Mouse (Mus musculus) embryo, embryonic 11 days (tissue): Measurements from ENCODE around the gene Hipk2.

ENCODE experiments used
- DNase-seq: peaks from one replicate; pipeline ENCODE4 v3.0.0-alpha.2; 2015

Gene Hipk2

DNA sequence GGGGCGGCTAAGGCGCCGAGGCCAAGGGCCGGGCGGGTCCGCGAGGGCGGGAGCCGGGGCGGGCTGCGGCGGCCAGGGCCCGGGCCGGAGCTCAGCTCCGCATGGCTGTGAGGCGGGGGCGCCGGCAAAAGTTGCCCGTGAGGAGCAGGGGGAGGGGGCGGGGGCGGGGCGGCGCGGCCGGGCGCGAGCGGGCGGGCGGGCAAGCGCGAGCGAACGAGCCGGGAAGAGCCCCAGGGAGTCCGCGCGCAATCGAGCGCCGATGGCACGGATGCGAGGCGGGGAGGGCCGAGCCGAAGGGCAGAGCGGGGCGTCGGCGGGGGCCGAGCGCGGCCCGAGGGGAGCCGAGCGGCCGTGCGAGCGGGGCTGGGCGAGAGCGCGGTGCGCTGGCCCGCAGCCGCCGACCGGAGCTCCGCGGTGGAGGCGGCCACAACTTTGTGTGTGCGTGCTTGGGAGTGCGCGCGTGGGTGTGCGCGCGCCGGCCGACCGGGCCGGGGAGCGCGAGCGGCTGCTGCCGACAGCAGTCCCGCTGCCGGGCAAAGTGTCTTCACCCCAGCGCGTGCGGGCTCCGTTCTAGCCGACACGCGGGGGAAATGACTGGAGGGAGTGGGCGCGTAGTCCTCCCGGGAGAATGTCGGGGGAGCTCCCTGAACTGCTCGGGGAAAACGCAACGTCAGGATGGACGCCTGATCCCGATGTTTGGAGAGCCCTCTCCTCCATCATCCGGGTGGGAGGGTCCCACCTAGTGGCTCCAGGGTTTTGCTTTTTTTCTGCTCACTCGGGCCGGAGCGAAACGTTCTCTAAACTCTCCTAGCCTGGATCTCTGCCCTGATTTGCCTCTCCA lies at the start of gene Hipk2:
TSS of gene Hipk2 (minus strand) at position 95 of the 841 bp plus-strand sequence.
- DNase-seq: peak; percentile 96

- DNase-seq: peak; percentile 30
Observed at GRCm38 (mm10) chr6:38925719-38926118, 49.8 kb upstream of the Hipk2 start.

DNA sequence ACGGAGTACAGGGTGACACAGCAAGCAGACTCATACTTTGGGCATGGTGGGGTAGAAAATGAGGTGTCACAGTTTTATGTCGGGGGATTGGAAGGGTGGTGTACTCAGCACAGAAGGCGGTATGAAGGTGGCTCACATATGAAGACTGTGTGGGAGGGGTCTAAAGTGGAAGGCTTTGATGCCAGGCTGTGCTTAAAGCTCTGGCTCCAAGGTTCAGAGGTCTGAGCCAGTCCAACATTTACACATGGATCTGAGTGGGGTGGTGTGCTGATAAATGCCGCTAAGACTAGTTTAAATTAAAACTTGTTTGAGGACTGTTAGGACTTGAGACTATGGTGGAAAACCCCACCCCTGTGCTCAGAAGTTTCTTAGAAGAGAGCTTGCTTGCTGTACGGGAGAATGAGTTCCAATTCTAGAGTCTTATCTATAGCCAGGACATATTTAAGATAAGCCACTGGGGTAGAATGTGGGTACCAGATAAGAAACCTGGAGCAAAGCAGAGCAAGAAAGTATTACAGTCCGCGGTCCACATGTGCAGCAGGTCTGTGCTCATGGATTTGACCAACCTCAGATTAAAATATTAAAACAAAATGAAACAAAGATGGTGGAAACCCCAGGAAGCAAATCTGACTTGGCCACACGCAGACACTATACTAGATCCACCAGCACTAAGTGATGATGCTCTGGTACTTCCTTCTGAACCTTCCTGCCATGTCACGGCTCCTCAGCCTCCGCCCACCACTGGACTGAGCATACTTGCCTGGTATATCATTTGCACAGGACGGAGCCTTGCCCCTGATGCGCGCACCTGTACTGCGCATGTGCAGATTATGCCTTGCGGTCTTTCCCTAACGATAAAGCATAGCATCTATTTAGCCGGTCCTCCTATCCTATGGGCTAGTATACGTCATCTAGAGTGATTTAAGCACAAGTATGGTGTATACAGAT lies 48.2 kb upstream of the Hipk2 start:
- DNase-seq: no peak

DNA sequence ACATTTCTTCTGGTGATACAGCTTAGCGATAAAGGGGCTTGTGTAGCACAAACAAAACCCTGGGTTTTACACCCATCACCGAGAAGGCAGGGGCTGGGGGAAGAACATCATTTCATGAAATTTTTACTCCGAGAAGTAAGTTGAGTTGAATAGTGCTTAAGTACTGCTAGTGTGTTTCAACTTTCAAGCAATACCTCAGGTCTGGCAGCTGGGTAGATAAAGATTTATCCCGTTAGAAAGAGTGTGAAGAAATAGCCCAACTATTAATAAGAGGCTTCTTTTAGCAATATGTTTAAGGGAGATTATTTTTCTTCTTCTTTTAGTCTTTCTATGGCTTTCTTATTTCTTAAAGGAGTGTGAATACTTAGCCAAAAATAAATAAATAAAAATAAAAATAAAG lies 47.5 kb upstream of the Hipk2 start:
- DNase-seq: no peak

DNA sequence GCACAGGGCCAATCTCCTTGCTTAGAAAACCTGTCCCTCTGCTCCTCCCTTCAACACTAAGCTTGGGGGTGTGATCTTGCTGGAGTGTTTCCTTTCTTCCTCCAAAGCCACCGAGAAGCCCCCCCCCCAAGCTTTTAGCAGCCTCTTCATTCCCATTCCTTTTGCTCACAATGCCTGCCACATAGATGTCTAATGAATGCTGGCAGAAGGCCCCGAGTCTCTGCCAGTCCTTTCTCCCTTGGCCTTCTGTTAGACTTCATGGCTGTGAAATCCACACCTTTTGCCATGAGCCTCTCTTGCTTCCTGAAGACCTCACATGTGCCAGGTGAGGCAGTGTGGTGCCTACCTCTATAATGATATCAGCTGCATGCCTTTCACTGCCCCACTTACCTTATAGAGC lies 46.6 kb upstream of the Hipk2 start:
- DNase-seq: no peak

DNA sequence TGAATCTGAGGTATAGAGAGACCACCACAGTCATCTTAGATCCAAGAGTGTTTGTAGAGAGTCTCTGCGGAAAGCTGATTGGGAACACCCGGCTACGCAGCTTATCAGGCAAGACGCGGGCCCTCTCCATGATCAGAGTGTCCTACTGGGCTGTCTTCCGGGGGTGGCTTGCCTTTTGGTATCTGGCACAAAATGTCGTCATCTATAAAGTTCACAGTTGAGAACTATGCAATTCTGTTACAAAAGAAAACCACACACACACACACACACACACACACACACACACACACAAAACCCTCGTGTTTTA lies 45.8 kb upstream of the Hipk2 start:
- DNase-seq: no peak

DNA sequence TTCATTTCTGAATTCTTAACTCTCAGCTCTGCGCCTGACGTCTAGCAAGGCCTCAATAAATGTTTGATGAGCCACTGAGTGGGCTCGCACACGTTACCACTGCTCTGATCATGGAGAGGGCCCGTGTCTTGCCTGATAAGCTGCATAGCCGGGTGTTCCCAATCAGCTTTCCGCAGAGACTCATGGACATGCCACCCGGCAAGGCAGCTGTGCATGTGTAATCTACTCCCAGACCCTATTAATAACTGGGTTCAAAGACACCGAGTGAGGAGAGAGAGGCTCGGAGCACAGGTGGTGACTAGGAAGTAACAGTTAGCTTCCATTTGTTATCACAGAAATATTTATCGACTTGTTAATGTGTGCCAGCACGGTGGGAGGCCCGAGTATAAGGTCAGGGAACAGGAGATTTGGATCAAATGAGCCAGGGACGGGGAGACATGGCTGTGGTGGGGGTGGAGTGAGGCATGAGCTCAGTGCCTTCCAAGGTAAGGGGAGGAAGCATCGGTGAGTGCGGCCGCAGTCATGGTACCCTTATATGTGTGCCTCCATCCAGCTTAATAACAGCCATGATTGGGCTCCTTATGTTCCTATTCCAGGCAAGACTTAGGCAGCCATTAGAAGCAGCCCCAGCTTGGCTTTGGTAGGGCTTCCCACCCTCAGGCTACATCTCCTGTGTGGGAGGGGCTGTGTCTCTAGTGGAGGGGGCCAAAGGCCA lies 45.3 kb upstream of the Hipk2 start:
- no peak for DNase-seq

- DNase-seq: no peak
Observed at GRCm38 (mm10) chr6:38920141-38920540, 44.2 kb upstream of the Hipk2 start.

DNA sequence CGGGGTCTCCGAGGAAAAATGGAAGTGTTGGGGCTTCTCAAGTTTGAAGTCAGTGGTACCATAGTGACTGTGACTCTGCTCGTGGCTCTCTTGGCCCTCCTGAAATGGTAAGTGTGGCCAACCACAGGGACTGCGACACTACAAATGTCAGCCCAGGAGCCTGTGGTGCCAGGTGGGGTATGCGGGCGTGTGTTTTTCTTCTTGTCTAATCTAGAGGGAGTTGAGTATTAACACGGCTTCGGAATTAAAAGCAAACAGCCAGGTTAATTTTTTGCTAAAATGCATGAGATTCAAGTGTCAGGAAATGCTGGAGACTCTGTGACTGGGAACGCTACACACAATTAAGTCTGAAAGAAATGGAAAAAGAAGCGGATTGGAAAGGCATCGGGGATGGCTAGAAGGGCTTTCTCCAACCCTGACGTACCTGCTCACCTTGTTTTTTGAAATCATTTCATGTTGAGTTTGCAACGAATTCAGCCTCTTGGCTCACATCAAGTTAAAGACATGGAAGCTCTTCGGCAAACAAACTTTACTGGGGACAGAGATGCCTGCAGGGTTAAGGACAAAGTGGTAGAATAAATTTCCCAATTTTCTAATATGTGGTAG lies 43.3 kb upstream of the Hipk2 start:
- no peak for DNase-seq

DNA sequence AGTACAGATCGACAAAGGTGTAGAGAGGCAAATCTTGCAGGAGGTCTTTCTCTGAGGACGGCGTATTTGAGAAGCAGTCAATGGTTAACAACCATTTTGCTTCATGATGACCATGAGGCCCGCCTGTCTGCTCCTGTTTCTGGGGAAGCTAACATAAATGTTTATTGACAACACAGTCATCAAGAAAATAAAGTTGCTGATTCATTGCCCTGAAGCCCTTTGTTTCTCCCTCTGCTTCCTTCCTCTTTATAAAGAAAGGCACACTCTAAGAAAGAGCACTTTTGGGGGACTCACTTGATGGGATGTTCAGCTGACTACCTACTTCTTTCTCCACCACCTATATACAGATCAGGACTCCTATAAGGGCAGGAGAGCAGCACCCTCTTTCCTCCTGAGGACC lies 42.8 kb upstream of the Hipk2 start:
- DNase-seq: no peak

DNA sequence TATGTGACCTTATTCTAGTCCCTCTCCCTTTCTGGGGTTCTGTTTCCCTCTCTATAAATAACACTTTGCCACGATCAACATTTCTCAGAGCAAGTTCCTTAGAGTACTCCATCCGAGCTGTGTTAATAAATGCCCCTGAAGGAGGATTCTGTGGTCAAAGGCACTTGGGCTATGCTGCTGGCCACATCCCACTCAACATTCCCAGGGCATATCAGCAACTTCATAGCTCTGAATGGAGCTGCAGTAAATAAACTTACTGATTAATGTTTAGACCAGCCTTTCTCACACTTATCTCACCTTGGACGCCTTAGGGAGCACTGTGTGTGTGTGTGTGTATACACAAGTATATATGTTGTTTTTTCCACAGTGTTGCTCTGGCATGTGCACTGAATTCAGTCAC lies 41.5 kb upstream of the Hipk2 start:
- DNase-seq: no peak

DNA sequence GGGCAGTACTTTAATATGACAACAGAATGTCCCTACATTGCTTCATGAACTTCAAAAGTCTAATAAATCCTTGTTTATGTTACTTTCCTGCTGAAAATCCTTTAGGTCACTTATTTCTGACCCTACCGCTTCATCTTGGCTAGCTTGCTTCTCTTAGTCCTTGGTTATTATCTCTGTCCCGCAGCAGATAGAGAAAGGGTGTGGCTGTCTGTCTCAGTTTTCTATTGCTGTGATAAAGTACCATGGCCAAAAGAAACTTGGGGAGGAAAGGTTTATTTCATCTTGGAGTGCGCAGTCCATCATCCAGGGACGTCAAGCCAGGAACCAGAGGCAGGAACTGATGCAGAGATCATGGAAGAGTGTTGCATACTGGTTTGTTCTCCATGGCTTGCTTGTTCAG lies 40.6 kb upstream of the Hipk2 start:
- DNase-seq: no peak

- no peak for DNase-seq
Observed at GRCm38 (mm10) chr6:38915776-38916175, 39.8 kb upstream of the Hipk2 start.

GRCm38 (mm10) chr6:38914181-38914580 lies 38.2 kb upstream of the Hipk2 start:
- DNase-seq: no peak

- DNase-seq: no peak
Observed at GRCm38 (mm10) chr6:38913386-38914042, 37.5 kb upstream of the Hipk2 start.

DNA sequence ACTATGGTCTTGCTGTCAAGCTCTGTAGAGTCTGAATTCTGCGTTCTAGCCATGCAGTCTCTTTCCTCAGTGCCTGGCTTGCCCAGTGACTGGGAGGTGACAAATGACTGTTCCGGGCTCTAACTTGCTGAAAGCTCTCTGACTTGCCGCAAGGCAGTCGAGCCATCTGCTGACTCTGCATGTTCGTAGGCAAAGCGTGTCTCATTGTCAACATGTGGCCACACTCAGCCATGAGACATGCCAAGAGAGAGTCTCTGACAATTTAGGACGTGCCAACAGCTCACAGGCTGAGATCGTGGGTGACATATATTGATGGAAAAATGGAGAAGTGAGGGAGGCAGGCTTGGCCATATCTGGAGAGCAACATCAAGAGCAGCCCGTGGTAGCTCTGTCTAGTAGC lies 36.9 kb upstream of the Hipk2 start:
- DNase-seq: no peak

DNA sequence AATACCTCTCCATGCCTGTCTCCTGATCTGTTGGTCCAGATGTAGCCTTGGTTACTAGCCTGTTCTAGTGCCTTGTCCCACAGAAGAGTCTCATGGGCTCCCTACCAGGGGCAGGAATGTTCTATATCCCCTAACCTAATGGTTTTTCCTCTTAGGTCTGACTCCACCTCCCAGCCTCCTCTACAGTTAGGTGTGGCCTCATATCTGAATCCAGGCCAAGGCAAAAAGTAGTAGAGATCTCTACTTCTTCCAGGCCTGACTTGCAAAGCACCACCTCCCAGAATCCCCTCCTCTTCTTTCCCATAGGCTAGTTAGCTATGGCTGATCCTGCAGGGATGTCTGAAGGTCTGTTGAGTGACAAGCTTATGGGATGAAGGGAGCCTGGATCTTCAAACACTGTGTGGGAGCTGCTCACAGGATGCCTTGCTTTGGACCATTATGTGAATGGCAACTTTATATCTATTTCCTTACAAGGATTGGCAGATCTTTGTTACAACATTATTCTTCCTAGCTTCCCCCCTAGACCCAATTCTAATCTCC lies 36.2 kb upstream of the Hipk2 start:
- no peak for DNase-seq

GRCm38 (mm10) chr6:38910828-38911559 lies 35.0 kb upstream of the Hipk2 start:
- peak; percentile 72 for DNase-seq

DNA sequence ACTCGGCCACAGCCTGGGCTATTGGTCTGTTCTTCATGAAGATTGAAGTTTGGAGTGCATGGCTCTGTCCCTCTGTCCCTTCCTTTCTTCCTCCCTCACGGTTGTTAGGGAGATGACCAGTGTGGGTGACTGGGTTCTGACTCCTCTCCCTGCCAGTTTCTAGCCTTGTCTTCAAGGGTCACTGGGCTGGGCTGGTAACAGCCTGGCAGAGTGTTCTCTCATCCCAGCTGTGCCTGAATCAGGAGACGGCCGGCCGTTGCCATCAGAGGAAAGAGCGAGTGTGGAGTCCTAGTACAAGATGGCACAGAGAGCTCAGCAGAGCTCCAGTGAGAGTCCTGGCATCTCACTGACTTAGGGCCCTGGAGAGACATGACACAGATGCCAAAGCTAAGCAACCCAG lies 32.4 kb upstream of the Hipk2 start:
- no peak for DNase-seq

- no peak for DNase-seq
Observed at GRCm38 (mm10) chr6:38906005-38906404, 30.0 kb upstream of the Hipk2 start.

GRCm38 (mm10) chr6:38902820-38903439 lies 27.0 kb upstream of the Hipk2 start:
- no peak for DNase-seq
